Mouse (Mus musculus): Measurements from ENCODE around the gene Rap1gap2.

DNA sequence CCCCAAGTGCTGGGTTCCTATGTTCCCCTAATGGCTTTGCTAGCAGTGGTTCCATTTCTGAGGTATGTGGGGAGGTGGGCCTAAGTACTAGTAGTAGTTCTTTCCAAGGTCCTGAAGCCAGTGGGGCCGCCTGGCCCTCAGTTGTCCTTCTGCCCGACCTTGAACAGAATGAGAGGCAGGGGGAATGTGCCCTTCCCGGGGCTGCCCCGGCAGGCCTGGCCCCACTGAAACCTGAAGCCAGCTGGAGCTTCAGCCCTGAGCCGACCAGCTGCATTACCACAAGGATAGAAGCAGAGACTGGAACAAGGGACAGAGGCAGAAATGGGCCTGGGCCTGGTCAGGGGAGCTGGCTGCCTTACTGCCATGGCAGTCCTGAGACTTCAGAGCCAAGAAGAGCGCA, 42.7 kb upstream of the Rap1gap2 start:
- TF ChIP-seq POLR2A (IDR thresholded peaks at IDR 0.05; ENCODE audit: borderline replicate concordance, insufficient read depth, low read length) (no peak), CTCF (IDR thresholded peaks at IDR 0.05; ENCODE audit: borderline replicate concordance, insufficient read depth, low read depth, low read length) (no peak)

All from cerebellum, adult 2 months (tissue).